Mouse (Mus musculus): ENCODE measurements around the gene Epb41l2.

Gene Epb41l2

GRCm38 (mm10) chr10:25436703-25437401 is 77.3 kb downstream of the Epb41l2 start:
- no peak for DNase-seq (ENCODE audit: low spot score)

- DNase-seq (ENCODE audit: low spot score), result no peak
These were observed 78.1 kb downstream of the Epb41l2 start for GRCm38 (mm10) chr10:25437586-25438298.

GRCm38 (mm10) chr10:25438299-25438680 is 78.7 kb downstream of the Epb41l2 start:
- DNase-seq (ENCODE audit: low spot score), result no peak

GRCm38 (mm10) chr10:25439163-25439562 is 79.6 kb downstream of the Epb41l2 start:
- DNase-seq (ENCODE audit: low spot score), result peak; percentile 60

GRCm38 (mm10) chr10:25439856-25440255 is 80.3 kb downstream of the Epb41l2 start:
- DNase-seq (ENCODE audit: low spot score), result no peak

- DNase-seq (ENCODE audit: low spot score), result no peak
These were observed 81.8 kb downstream of the Epb41l2 start for GRCm38 (mm10) chr10:25441405-25441804.

GRCm38 (mm10) chr10:25443626-25444025 is 84.0 kb downstream of the Epb41l2 start:
- DNase-seq (ENCODE audit: low spot score), result no peak

GRCm38 (mm10) chr10:25444198-25444783 is 84.7 kb downstream of the Epb41l2 start:
- DNase-seq (ENCODE audit: low spot score), result no peak

GRCm38 (mm10) chr10:25446953-25447525 is 87.4 kb downstream of the Epb41l2 start:
- DNase-seq (ENCODE audit: low spot score), result no peak

GRCm38 (mm10) chr10:25448676-25449075 is 89.1 kb downstream of the Epb41l2 start:
- no peak for DNase-seq (ENCODE audit: low spot score)

GRCm38 (mm10) chr10:25449312-25450020 is 89.9 kb downstream of the Epb41l2 start:
- peak; percentile 44 for DNase-seq (ENCODE audit: low spot score)

- DNase-seq (ENCODE audit: low spot score), result no peak
These were observed 93.6 kb downstream of the Epb41l2 start for GRCm38 (mm10) chr10:25453150-25453549.

GRCm38 (mm10) chr10:25453772-25454171 is 94.2 kb downstream of the Epb41l2 start:
- no peak for DNase-seq (ENCODE audit: low spot score)

- DNase-seq (ENCODE audit: low spot score), result no peak
These were observed 97.5 kb downstream of the Epb41l2 start for GRCm38 (mm10) chr10:25457118-25457517.

GRCm38 (mm10) chr10:25457996-25458395 is 98.4 kb downstream of the Epb41l2 start:
- no peak for DNase-seq (ENCODE audit: low spot score)

- DNase-seq (ENCODE audit: low spot score), result no peak
These were observed 102.2 kb downstream of the Epb41l2 start for GRCm38 (mm10) chr10:25461832-25462231.

- DNase-seq (ENCODE audit: low spot score), result no peak
These were observed 103.1 kb downstream of the Epb41l2 start for GRCm38 (mm10) chr10:25462669-25463068.

- DNase-seq (ENCODE audit: low spot score), result no peak
These were observed 106.9 kb downstream of the Epb41l2 start for GRCm38 (mm10) chr10:25466493-25466892.

- no peak for DNase-seq (ENCODE audit: low spot score)
These were observed 112.3 kb downstream of the Epb41l2 start for GRCm38 (mm10) chr10:25471944-25472343.

- DNase-seq (ENCODE audit: low spot score), result no peak
These were observed 120.1 kb downstream of the Epb41l2 start for GRCm38 (mm10) chr10:25479716-25480115.

- no peak for DNase-seq (ENCODE audit: low spot score)
These were observed 123.2 kb downstream of the Epb41l2 start for GRCm38 (mm10) chr10:25482791-25483190.

- peak; percentile 77 for DNase-seq (ENCODE audit: low spot score)
These were observed 128.9 kb downstream of the Epb41l2 start for GRCm38 (mm10) chr10:25488456-25488855.

All from embryo, embryonic 10 days (tissue).